Mouse (Mus musculus) kidney, embryonic 16.5 days (tissue): ENCODE measurements around the gene Ptpro. TPM values are rescaled to one million over a fixed set of nuclear protein-coding genes. Genes with fewer than 3 reads are reported as not detected.

Source experiments
- ATAC-seq: fragments of 200-750 bp; cut with Nextera tagmentation; 2 replicates; pipeline ENCODE4 v1.8.0; 2017; ENCODE audit warnings: moderate TSS enrichment; ENCODE audit not compliant: low FRiP score, low TSS enrichment
- H3K27ac ChIP-seq: fragments of 300-500 bp; sonication (generic); 2 replicates; pipeline ENCODE4 v1.5.1; 2014; ENCODE audit warnings: low read length
- H3K27me3 ChIP-seq: fragments of 300-500 bp; sonication (generic); 2 replicates; pipeline ENCODE4 v1.6.1; 2014; ENCODE audit warnings: low read length, control low read depth, mixed read lengths; ENCODE audit not compliant: insufficient read depth
- H3K36me3 ChIP-seq: fragments of 300-500 bp; sonication (generic); 2 replicates; pipeline ENCODE4 v1.6.1; 2014; ENCODE audit warnings: low read length, control low read depth, mixed read lengths; ENCODE audit not compliant: insufficient read depth
- H3K4me1 ChIP-seq: fragments of 300-500 bp; sonication (generic); 2 replicates; pipeline ENCODE4 v1.6.1; 2014; ENCODE audit warnings: low read length, control low read depth, mixed read lengths; ENCODE audit not compliant: insufficient read depth
- H3K4me2 ChIP-seq: fragments of 300-500 bp; sonication (generic); replicated peaks from 2 replicates; pipeline ENCODE4 v1.6.1; 2014; ENCODE audit warnings: low read depth, low read length
- H3K4me3 ChIP-seq: fragments of 300-500 bp; sonication (generic); 2 replicates; pipeline ENCODE4 v1.5.1; 2014; ENCODE audit warnings: mild to moderate bottlenecking, low read length
- H3K9ac ChIP-seq: fragments of 300-500 bp; sonication (generic); replicated peaks from 2 replicates; pipeline ENCODE4 v1.6.1; 2014; ENCODE audit warnings: low read length
- H3K9me3 ChIP-seq: fragments of 300-500 bp; sonication (generic); 2 replicates; pipeline ENCODE4 v1.6.1; 2016; ENCODE audit warnings: low read length, control low read depth
- WGBS: fragments of 180-500 bp; shearing (Covaris S2); extraction: QIAGEN DNeasy Blood & Tissue Kit; methylation state at CpG from one replicate; pipeline ENCODE4 v1.1.7; 2014; 5-methylcytosine and 5-hydroxymethylcytosine counted together
- polyA plus RNA-seq: library from polyadenylated mRNA; unstranded; fragments of >200 nt; fragmentation: Nextera tagmentation; extraction: Ambion mirVana; gene quantifications from 2 replicates; pipeline ENCODE4 v1.2.1, GENCODE M21; 2015

Gene Ptpro
- polyA plus RNA-seq, 1 experiment from 2014 or later = 21.7 TPM

- 87% methylated on average over 2 of the region's 2 CpGs for WGBS
- Histone ChIP-seq H3K9ac (no peak overlapping the region), H3K27ac (no peak overlapping the region), H3K36me3 (no peaks in the 10 kb centered on the region), H3K27me3 (no peaks in the 10 kb centered on the region), H3K4me2 (no peak overlapping the region), H3K4me3 (no peak overlapping the region), H3K4me1 (no peaks in the 10 kb centered on the region), H3K9me3 (no peaks in the 10 kb centered on the region)
- no peak for ATAC-seq
Observed at GRCm38 (mm10) chr6:137397358-137397757, 145.2 kb downstream of the Ptpro start.

GRCm38 (mm10) chr6:137404196-137404595, 152.1 kb downstream of the Ptpro start:
- Histone ChIP-seq H3K9me3 (no peaks in the 10 kb centered on the region), H3K4me2 (no peak overlapping the region), H3K9ac (no peak overlapping the region), H3K36me3 (no peaks in the 10 kb centered on the region), H3K27me3 (no peaks in the 10 kb centered on the region), H3K27ac (no peak overlapping the region), H3K4me1 (no peaks in the 10 kb centered on the region), H3K4me3 (no peak overlapping the region)
- ATAC-seq = no peak
- 80% methylated on average over 4 of the region's 4 CpGs for WGBS

- Histone ChIP-seq H3K9me3 (no peaks in the 10 kb centered on the region), H3K4me2 (no peak overlapping the region), H3K4me3 (no peak overlapping the region), H3K36me3 (no peaks in the 10 kb centered on the region), H3K4me1 (no peaks in the 10 kb centered on the region), H3K27me3 (no peaks in the 10 kb centered on the region), H3K27ac (no peak overlapping the region), H3K9ac (no peak overlapping the region)
- ATAC-seq = no peak
- 83% methylated on average over 2 of the region's 2 CpGs for WGBS
Observed at GRCm38 (mm10) chr6:137405690-137406089, 153.6 kb downstream of the Ptpro start.

- Histone ChIP-seq H3K4me1 (no peaks in the 10 kb centered on the region), H3K4me3 (no peak overlapping the region), H3K4me2 (no peak overlapping the region), H3K36me3 (no peaks in the 10 kb centered on the region), H3K9me3 (no peaks in the 10 kb centered on the region), H3K9ac (no peak overlapping the region), H3K27ac (no peak overlapping the region), H3K27me3 (no peaks in the 10 kb centered on the region)
- 82% methylated on average over 3 of the region's 3 CpGs for WGBS
- no peak for ATAC-seq
Observed at GRCm38 (mm10) chr6:137410510-137410909, 158.4 kb downstream of the Ptpro start.

- Histone ChIP-seq H3K36me3 (no peaks in the 10 kb centered on the region), H3K4me1 (no peaks in the 10 kb centered on the region), H3K9me3 (no peaks in the 10 kb centered on the region), H3K27me3 (no peaks in the 10 kb centered on the region), H3K27ac (no peak overlapping the region), H3K4me3 (no peak overlapping the region), H3K9ac (no peak overlapping the region), H3K4me2 (no peak overlapping the region)
- ATAC-seq = no peak
- 34% methylated on average over 2 of the region's 2 CpGs for WGBS
Observed at GRCm38 (mm10) chr6:137411901-137412378, 159.8 kb downstream of the Ptpro start.

GRCm38 (mm10) chr6:137413045-137413444, 160.9 kb downstream of the Ptpro start:
- Histone ChIP-seq H3K9ac (no peak overlapping the region), H3K4me2 (no peak overlapping the region), H3K27me3 (no peaks in the 10 kb centered on the region), H3K4me3 (no peak overlapping the region), H3K27ac (no peak overlapping the region), H3K4me1 (no peaks in the 10 kb centered on the region), H3K9me3 (no peaks in the 10 kb centered on the region), H3K36me3 (no peaks in the 10 kb centered on the region)
- no peak for ATAC-seq
- 39% methylated on average over 2 of the region's 2 CpGs for WGBS

GRCm38 (mm10) chr6:137414531-137415405, 162.6 kb downstream of the Ptpro start:
- no peaks in the 10 kb centered on the region for H3K36me3 ChIP-seq
- no peak overlapping the region for H3K4me3 ChIP-seq
- no peak overlapping the region for H3K4me2 ChIP-seq
- WGBS = 66% methylated on average over 13 of the region's 13 CpGs
- no peak overlapping the region for H3K27ac ChIP-seq
- no peaks in the 10 kb centered on the region for H3K27me3 ChIP-seq
- H3K9me3 ChIP-seq = no peaks in the 10 kb centered on the region
- no peaks in the 10 kb centered on the region for H3K4me1 ChIP-seq
- no peak for ATAC-seq
- no peak overlapping the region for H3K9ac ChIP-seq

- no peak overlapping the region for H3K9ac ChIP-seq
- 0 out of 2 replicates have a peak, but pooled peaks cover 5% of the 10 kb centered on the region for H3K4me1 ChIP-seq
- no peak for ATAC-seq
- H3K4me2 ChIP-seq = no peak overlapping the region
- no peaks in the 10 kb centered on the region for H3K9me3 ChIP-seq
- WGBS = 54% methylated on average over 4 of the region's 4 CpGs
- no peak overlapping the region for H3K4me3 ChIP-seq
- H3K27ac ChIP-seq = no peak overlapping the region
- H3K27me3 ChIP-seq = no peaks in the 10 kb centered on the region
- no peaks in the 10 kb centered on the region for H3K36me3 ChIP-seq
Observed at GRCm38 (mm10) chr6:137422777-137423176, 170.7 kb downstream of the Ptpro start.

GRCm38 (mm10) chr6:137423830-137424229, 171.7 kb downstream of the Ptpro start:
- Histone ChIP-seq H3K4me3 (no peak overlapping the region), H3K9ac (no peak overlapping the region), H3K4me2 (no peak overlapping the region), H3K36me3 (no peaks in the 10 kb centered on the region), H3K4me1 (0 out of 2 replicates have a peak, but pooled peaks cover 5% of the 10 kb centered on the region), H3K27me3 (no peaks in the 10 kb centered on the region), H3K9me3 (no peaks in the 10 kb centered on the region), H3K27ac (no peak overlapping the region)
- ATAC-seq = peak; percentile 54; the same call in 1 of the 2 replicates
- 32% methylated on average over 10 of the region's 10 CpGs for WGBS
